Mouse (Mus musculus) yolk sac, embryonic 10.5 days (tissue): ENCODE data around the gene Gtf2h4.

Experiments
- DNase-seq: peaks from one replicate; pipeline ENCODE4 v3.0.0-alpha.2; 2017; ENCODE audit warnings: low spot score

The Gtf2h4 gene

GRCm38 (mm10) chr17:35638475-35639190, 34.9 kb downstream of the Gtf2h4 start:
- DNase-seq = peak; percentile 76

- no peak for DNase-seq
Measured at GRCm38 (mm10) chr17:35636363-35636762, 37.2 kb downstream of the Gtf2h4 start.

GRCm38 (mm10) chr17:35635699-35636111, 37.8 kb downstream of the Gtf2h4 start:
- peak; percentile 55 for DNase-seq

GRCm38 (mm10) chr17:35635202-35635601, 38.3 kb downstream of the Gtf2h4 start:
- no peak for DNase-seq

GRCm38 (mm10) chr17:35633992-35634391, 39.5 kb downstream of the Gtf2h4 start:
- peak; percentile 40 for DNase-seq

GRCm38 (mm10) chr17:35626537-35626936, 47.0 kb downstream of the Gtf2h4 start, which contains the start of gene Gm9573:
Gene Gm9573 (minus strand): TSS chr17:35626637.
- no peak for DNase-seq
